Mouse (Mus musculus): ENCODE data around the gene Fgf9. TPM values are rescaled to one million over a fixed set of nuclear protein-coding genes. Genes with fewer than 3 reads are reported as not detected.

The Fgf9 gene
- total RNA-seq, 2 experiments from 2014 or later = 16.4 to 16.7 TPM

DNA sequence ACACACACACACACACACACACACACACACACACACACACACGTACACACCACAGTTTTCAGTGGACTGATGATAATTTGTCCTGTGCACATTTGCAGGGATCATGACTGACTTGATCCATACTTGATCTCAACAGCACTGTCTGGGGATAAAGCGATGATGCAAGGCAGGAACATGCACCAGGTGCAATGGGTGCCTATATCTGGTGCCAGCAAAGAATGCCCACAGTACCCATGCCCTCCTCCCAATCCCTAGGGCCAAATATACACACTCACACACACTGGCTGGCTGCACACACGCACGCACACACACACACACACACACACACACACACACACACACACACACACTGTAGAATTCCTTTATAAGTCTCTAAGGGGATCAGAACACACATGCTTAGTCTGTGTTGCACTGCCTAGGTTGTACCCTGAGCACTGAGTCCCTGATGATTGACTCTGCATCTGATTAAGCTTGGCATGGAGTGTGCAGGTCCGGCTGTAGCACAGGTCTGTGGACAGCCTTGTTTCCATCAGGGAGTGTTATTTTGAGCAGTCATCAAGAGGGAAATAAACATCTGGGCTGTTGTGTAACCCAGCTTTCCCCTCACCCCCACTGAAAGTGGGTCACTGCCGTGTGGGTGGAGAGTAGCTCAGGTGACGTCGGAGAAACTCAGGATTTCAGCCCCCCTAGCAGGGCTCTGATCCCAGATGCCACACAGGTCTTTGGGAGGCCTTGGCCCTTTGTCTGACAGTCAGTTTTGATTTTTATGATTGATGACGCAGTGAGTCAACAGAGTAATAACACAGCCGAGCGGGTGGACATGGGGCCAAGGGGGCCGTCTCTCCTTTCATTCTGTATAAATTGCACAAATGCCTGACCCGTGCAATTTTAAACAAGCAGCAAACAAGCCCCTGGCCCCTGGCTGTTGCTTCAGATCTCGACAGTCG, 83.4 kb downstream of the Fgf9 start:
- intact Hi-C loops (cut with DNase I) = no loop called here

GRCm38 (mm10) chr14:58160624-58161023, 90.3 kb downstream of the Fgf9 start:
- DNase-seq (ENCODE audit: extremely low spot score in 1 of 2, low spot score in 2 of 2) = no peak
- intact Hi-C loops (cut with DNase I) = no loop called here

More for the DNA sequence above, 83.4 kb downstream of the Fgf9 start:
- DNase-seq (ENCODE audit: extremely low spot score in 1 of 2, low spot score in 2 of 2) = no peak

Other genes starting within 250 kb of the Fgf9 start
- gene Ska3, start 244.4 kb upstream of the Fgf9 start, total RNA-seq (2021) = 1 to 10 TPM; 1.8 to 2.1 TPM
- gene Mrpl57, start 244.3 kb upstream of the Fgf9 start, total RNA-seq (2021) = 10 to 100 TPM; 80.9 to 86.9 TPM
- gene Zdhhc20, start 180.3 kb upstream of the Fgf9 start, total RNA-seq (2021) = 10 to 100 TPM; 28.3 to 30.3 TPM
- 10 to 100 TPM; 34.5 to 35.4 TPM for gene Micu2, start 71.3 kb upstream of the Fgf9 start, total RNA-seq (2021)

Measured in left cerebral cortex, postnatal 10 days (tissue).